Mouse (Mus musculus): ENCODE results near the gene Adgrg7. TPM values are rescaled to one million over a fixed set of nuclear protein-coding genes. Genes with fewer than 3 reads are reported as not detected.
A peak's percentile ranks its signal among the peaks of the same experiment; 100 is the strongest.

Gene Adgrg7
- polyA plus RNA-seq, 1 experiment from 2014 or later: not detected

GRCm38 (mm10) chr16:56690715-56691114 is 104.9 kb downstream of the Adgrg7 start:
- Histone ChIP-seq H3K4me3 (no peak overlapping the region), H3K4me2 (replicated peaks) (no peak overlapping the region), H3K36me3 (peaks cover 41% of the 10 kb centered on the region), H3K9me3 (replicated peaks) (no peaks in the 10 kb centered on the region), H3K27ac (no peak overlapping the region), H3K4me1 (no peaks in the 10 kb centered on the region), H3K27me3 (no peaks in the 10 kb centered on the region), H3K9ac (no peak overlapping the region)
- ATAC-seq (ENCODE audit: low FRiP score): no peak
- 95% methylated on average over 7 of the region's 7 CpGs for WGBS

DNA sequence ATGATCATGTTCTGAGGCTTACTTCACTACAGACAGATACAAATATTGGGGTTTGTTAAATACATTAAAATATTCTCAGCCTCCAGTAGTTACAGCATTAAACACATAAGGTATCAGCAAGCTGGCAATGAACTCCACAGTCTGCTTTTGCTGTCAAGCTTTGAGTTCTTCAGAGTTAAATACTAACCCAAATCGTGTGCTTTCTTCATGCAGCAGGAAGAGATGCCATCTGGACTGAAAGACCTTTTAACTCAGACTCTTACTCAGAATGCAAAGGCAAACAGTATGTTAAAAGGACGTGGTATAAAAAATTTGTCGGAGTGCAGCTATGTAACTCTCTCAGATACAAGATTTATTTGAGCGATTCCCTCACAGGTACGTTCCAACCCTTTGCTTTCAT is 108.9 kb downstream of the Adgrg7 start:
- H3K9ac ChIP-seq: no peak overlapping the region
- H3K36me3 ChIP-seq: peaks cover 48% of the 10 kb centered on the region
- H3K4me1 ChIP-seq: no peaks in the 10 kb centered on the region
- H3K4me2 ChIP-seq (replicated peaks): no peak overlapping the region
- no peaks in the 10 kb centered on the region for H3K9me3 ChIP-seq (replicated peaks)
- no peak overlapping the region for H3K27ac ChIP-seq
- ATAC-seq (ENCODE audit: low FRiP score): no peak
- no peaks in the 10 kb centered on the region for H3K27me3 ChIP-seq
- WGBS: 94% methylated on average over 5 of the region's 5 CpGs
- H3K4me3 ChIP-seq: no peak overlapping the region

DNA sequence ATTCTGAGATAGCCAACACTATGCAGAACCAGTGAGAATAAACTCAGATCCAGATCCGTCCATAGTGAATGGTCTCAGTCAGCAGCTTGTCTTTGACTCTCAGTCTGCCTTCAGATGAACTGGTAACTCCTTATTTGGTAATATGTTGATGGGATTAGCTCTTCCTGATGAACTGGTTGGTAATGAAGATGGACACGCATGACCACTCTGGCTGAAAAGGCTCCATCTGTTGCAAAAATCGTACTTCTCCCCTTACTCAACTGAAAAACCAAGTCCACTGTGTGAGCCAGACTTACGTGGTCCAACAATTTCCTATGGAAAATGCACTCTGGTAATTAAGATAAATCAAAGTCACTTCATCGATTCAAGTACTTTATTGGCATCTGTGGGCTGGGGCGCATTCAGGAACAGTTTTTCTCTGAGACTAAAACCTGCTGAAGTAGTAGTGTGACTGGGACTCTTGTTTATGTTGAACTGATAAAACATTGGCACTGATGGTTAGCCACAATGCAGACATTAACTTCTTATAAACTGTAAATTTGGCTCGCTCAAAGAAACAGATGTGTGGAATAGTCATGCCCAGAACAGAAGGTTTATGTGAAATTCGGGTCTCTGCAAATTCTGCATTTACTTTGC is 114.5 kb downstream of the Adgrg7 start:
- Histone ChIP-seq H3K4me3 (no peak overlapping the region), H3K27me3 (no peaks in the 10 kb centered on the region), H3K4me2 (replicated peaks) (no peak overlapping the region), H3K9me3 (replicated peaks) (no peaks in the 10 kb centered on the region), H3K36me3 (peaks cover 23% of the 10 kb centered on the region), H3K4me1 (no peaks in the 10 kb centered on the region), H3K27ac (no peak overlapping the region), H3K9ac (no peak overlapping the region)
- WGBS: 82% methylated on average over 8 of the region's 8 CpGs
- ATAC-seq (ENCODE audit: low FRiP score): peak; percentile 38; the same call in 1 of the 2 replicates

DNA sequence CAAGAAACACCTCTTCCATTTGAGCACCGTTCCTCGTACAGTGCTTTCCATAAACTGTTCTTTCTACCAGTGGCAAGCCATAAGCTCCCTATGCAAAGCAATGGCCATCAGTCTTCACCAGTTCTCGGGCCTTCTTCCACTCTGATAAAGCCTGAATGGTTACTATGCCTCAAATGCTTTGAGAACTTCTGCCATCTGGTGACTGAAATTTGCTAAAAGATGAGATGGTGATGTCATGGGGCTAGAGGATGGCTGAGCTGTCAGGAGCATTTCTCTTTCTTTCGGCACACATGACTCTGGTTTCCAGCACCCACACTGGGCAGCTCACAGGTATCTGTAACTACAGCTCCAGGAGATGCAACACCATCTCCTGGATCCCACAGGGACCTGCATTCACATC is 118.5 kb downstream of the Adgrg7 start:
- Histone ChIP-seq H3K27ac (no peak overlapping the region), H3K9me3 (replicated peaks) (no peaks in the 10 kb centered on the region), H3K36me3 (no peaks in the 10 kb centered on the region), H3K4me2 (replicated peaks) (no peak overlapping the region), H3K27me3 (no peaks in the 10 kb centered on the region), H3K4me1 (no peaks in the 10 kb centered on the region), H3K4me3 (no peak overlapping the region), H3K9ac (no peak overlapping the region)
- 80% methylated on average over 4 of the region's 4 CpGs for WGBS
- no peak for ATAC-seq (ENCODE audit: low FRiP score)

Other genes with a start within 250 kb of the Adgrg7 start
- gene Tfg, start 78.4 kb downstream of the Adgrg7 start, polyA plus RNA-seq (2016; fragmentation: Nextera tagmentation; extraction: Ambion mirVana): 163 and 172 TPM in 2 replicates
- gene Tmem45a, start 90.3 kb upstream of the Adgrg7 start, polyA plus RNA-seq (2016; fragmentation: Nextera tagmentation; extraction: Ambion mirVana): 13.4 and 13.6 TPM in 2 replicates
- gene Lnp1, start 132.2 kb upstream of the Adgrg7 start, polyA plus RNA-seq (2016; fragmentation: Nextera tagmentation; extraction: Ambion mirVana): 0.45 TPM in 1 of 2 replicates, not detected in the other